Mouse (Mus musculus): ENCODE results near the gene Nme2. TPM values are rescaled to one million over a fixed set of nuclear protein-coding genes. Genes with fewer than 3 reads are reported as not detected.

Nme2 gene
- total and polyA plus RNA-seq, 3 experiments, result 945 to 1,722 (median 1,555) TPM

GRCm38 (mm10) chr11:93968848-93969128, 12.7 kb upstream of the Nme2 start:
- dilution Hi-C loops (cut with MboI; ENCODE audit: extremely low pct_ligation_motif_present, extremely low pct_unique_long_range_greater_than_20kb, low sequenced_read_pairs), result no loop called here
- in situ Hi-C loops (cut with MboI; ENCODE audit: low pct_ligation_motif_present, low pct_unique_long_range_greater_than_20kb, low sequenced_read_pairs), result loop anchor here (10.0 to 25.0 kb wide), 2 partner anchors 106 to 294 kb away; no protein-coding TSS in a partner anchor

DNA sequence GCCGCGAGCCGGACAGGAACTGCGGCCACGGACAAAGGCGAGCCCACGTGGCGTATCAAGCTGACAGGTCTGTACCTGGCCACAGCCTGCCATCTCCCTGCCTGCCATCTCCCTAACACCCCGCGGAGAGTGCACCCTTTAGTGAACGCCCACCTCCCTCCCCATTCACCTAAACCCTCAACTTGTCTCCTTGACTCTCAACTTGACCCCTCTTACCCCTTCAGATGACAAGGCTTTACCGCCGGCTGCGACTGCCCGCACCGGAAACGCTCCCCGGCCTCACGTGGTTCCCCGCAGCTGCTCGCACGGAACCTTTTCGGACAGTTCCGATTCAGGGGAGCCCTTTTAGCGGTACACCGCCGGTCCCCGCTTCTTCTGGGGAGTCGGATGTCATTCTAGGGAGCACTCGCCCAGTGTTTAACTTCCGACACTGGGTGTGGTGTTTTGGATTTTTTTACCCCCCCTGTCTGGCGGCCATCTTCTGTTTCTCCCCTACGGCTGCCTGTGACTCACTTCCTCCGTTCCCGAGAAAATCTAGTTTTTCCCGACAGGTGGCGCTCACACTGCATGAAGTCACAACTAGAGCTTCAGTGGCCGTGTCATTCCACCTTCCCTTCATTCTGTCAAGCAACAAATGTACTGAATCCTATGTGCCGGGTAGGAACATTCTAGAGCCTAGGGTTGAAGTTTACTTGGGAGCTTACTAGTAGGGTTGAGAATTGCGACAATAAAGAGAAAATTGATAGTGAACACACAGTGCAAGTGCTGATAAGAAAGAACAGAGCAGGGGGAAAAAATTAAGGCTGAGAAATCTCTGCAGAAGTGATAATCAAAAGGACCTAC, 12.2 kb upstream of the Nme2 start, which contains the start of the genes Gm20390 and Nme1:
TSS of gene Gm20390 (minus strand) at position 289 of the 843 bp plus-strand sequence.
TSS of gene Nme1 (minus strand) at position 517 of the 843 bp plus-strand sequence.
- peaks cover 22 to 29% of the 10 kb centered on the region in 2 experiments for H3K36me3 ChIP-seq (replicated peaks in 1 of 2; ENCODE audit: control insufficient read depth in 1 of 2, insufficient read depth in 1 of 2, low read length in 1 of 2)
- in situ Hi-C loops (cut with MboI; ENCODE audit: low pct_ligation_motif_present, low pct_unique_long_range_greater_than_20kb, low sequenced_read_pairs) (loop anchor here (10.0 to 25.0 kb wide), 2 partner anchors 107 to 294 kb away; no protein-coding TSS in a partner anchor), dilution Hi-C loops (cut with MboI; ENCODE audit: extremely low pct_ligation_motif_present, extremely low pct_unique_long_range_greater_than_20kb, low sequenced_read_pairs) (no loop called here)
- H3K4me3 ChIP-seq (replicated peaks in 1 of 3; ENCODE audit: low read depth in 2 of 3, low read length in 2 of 3, poor library complexity in 1 of 3), result peak within 1 kb of the TSS; percentile 75 to 96 (median 83)
- H3K27me3 ChIP-seq (replicated peaks), result no peaks in the 10 kb centered on the region
- peak within 1 kb of the TSS; percentile 79 for H3K27ac ChIP-seq (ENCODE audit: insufficient read depth, low read depth)
- H3K9me3 ChIP-seq (replicated peaks; ENCODE audit: low read length), result no peaks in the 10 kb centered on the region
- peak; percentile 100 for DNase-seq (ENCODE audit: extremely low read depth)
- peaks cover 5 to 37% of the 10 kb centered on the region in 2 experiments for H3K4me1 ChIP-seq (ENCODE audit: control insufficient read depth in 1 of 2, insufficient read depth in 2 of 2)
- peak within 1 kb of the TSS; percentile 90 for H3K4me2 ChIP-seq (ENCODE audit: insufficient read depth, low read depth, poor library complexity, severe bottlenecking)
- peak within 1 kb of the TSS; percentile 76 for H3K9ac ChIP-seq (ENCODE audit: insufficient read depth, low read depth)
- H3K79me2 ChIP-seq (replicated peaks; ENCODE audit: control insufficient read depth, extremely low read depth, insufficient read depth, poor library complexity, severe bottlenecking), result peaks cover 46% of the 10 kb centered on the region
- TF ChIP-seq MAZ (IDR thresholded peaks at IDR 0.05; ENCODE audit: low read depth, low read length) (peak; percentile 99), ETS1 (conservative IDR thresholded peaks at IDR 0.05; ENCODE audit: low read depth, low read length) (peak; percentile 87), CTCF (conservative IDR thresholded peaks at IDR 0.05 in 1 of 2, IDR thresholded peaks at IDR 0.05 in 1 of 2; ENCODE audit: low read depth in 2 of 2, low read length in 2 of 2) (peak; percentile 59 to 99), RAD21 (IDR thresholded peaks at IDR 0.05; ENCODE audit: low read depth, low read length) (peak; percentile 99), CHD2 (IDR thresholded peaks at IDR 0.05; ENCODE audit: low read length) (peak; percentile 83), ZMIZ1 (IDR thresholded peaks at IDR 0.05; ENCODE audit: low read depth, low read length) (no peak), KAT2A (IDR thresholded peaks at IDR 0.05; ENCODE audit: insufficient replicate concordance, low read length) (peak; percentile 95), TCF12 (IDR thresholded peaks at IDR 0.05; ENCODE audit: low read depth, low read length) (peak; percentile 98), MEF2A (IDR thresholded peaks at IDR 0.05; ENCODE audit: borderline replicate concordance, low read depth, low read length) (peak; percentile 94), MAFK (IDR thresholded peaks at IDR 0.05; ENCODE audit: insufficient replicate concordance, low read length) (0 out of 2 replicates have a peak, but pooled peaks have one; percentile 33), UBTF (IDR thresholded peaks at IDR 0.05; ENCODE audit: low read depth, low read length) (peak; percentile 17; the same call in 1 of the 2 replicates), HCFC1 (IDR thresholded peaks at IDR 0.05; ENCODE audit: low read depth, low read length) (peak; percentile 98), MXI1 (IDR thresholded peaks at IDR 0.05; ENCODE audit: low read depth, low read length) (peak; percentile 100), USF2 (conservative IDR thresholded peaks at IDR 0.05; ENCODE audit: low read depth, low read length) (peak; percentile 89), EP300 (IDR thresholded peaks at IDR 0.05; ENCODE audit: low read length) (peak; percentile 9; the same call in 1 of the 2 replicates), MAX (IDR thresholded peaks at IDR 0.05; ENCODE audit: low read length) (peak; percentile 99), SIN3A (IDR thresholded peaks at IDR 0.05; ENCODE audit: low read length) (peak; percentile 100), ELF1 (IDR thresholded peaks at IDR 0.05; ENCODE audit: low read depth, low read length) (peak; percentile 92), ZKSCAN1 (IDR thresholded peaks at IDR 0.05; ENCODE audit: borderline replicate concordance, low read depth, low read length) (no peak), PAX5 (IDR thresholded peaks at IDR 0.05; ENCODE audit: low read length) (no peak), POLR2A (IDR thresholded peaks at IDR 0.05; ENCODE audit: low read depth, low read length) (peak; percentile 90), ZC3H11A (IDR thresholded peaks at IDR 0.05; ENCODE audit: low read depth, low read length) (peak; percentile 66), USF1 (IDR thresholded peaks at IDR 0.05; ENCODE audit: low read depth, low read length) (peak; percentile 95), RCOR1 (conservative IDR thresholded peaks at IDR 0.05; ENCODE audit: low read depth, low read length) (peak; percentile 92), ZNF384 (IDR thresholded peaks at IDR 0.05; ENCODE audit: low read depth, low read length) (peak; percentile 94), NRF1 (IDR thresholded peaks at IDR 0.05; ENCODE audit: low read depth, low read length) (peak; percentile 71), POLR2AphosphoS2 (IDR thresholded peaks at IDR 0.05; ENCODE audit: low read depth, low read length) (peak; percentile 75; the same call in 1 of the 2 replicates), JUN (IDR thresholded peaks at IDR 0.05; ENCODE audit: insufficient read depth, low read depth, low read length) (peak; percentile 91), IRF4 (IDR thresholded peaks at IDR 0.05; ENCODE audit: low read depth, low read length) (peak; percentile 94)

More at GRCm38 (mm10) chr11:93968848-93969128, 12.7 kb upstream of the Nme2 start:
- Histone ChIP-seq H3K4me1 (ENCODE audit: control insufficient read depth in 1 of 2, insufficient read depth in 2 of 2) (peaks cover 5 to 35% of the 10 kb centered on the region in 2 experiments), H3K27ac (ENCODE audit: insufficient read depth, low read depth) (no peak overlapping the region), H3K4me3 (replicated peaks in 1 of 3; ENCODE audit: low read depth in 2 of 3, low read length in 2 of 3, poor library complexity in 1 of 3) (peak overlapping the region; percentile 43 to 75 (median 61)), H3K79me2 (replicated peaks; ENCODE audit: control insufficient read depth, extremely low read depth, insufficient read depth, poor library complexity, severe bottlenecking) (peaks cover 42% of the 10 kb centered on the region), H3K9me3 (replicated peaks; ENCODE audit: low read length) (no peaks in the 10 kb centered on the region), H3K36me3 (replicated peaks in 1 of 2; ENCODE audit: control insufficient read depth in 1 of 2, insufficient read depth in 1 of 2, low read length in 1 of 2) (peaks cover 18 to 24% of the 10 kb centered on the region in 2 experiments), H3K27me3 (replicated peaks) (no peaks in the 10 kb centered on the region), H3K4me2 (ENCODE audit: insufficient read depth, low read depth, poor library complexity, severe bottlenecking) (peak overlapping the region; percentile 90), H3K9ac (ENCODE audit: insufficient read depth, low read depth) (peak overlapping the region; percentile 57)
- TF ChIP-seq MAZ (IDR thresholded peaks at IDR 0.05; ENCODE audit: low read depth, low read length) (no peak), KAT2A (IDR thresholded peaks at IDR 0.05; ENCODE audit: insufficient replicate concordance, low read length) (no peak), JUN (IDR thresholded peaks at IDR 0.05; ENCODE audit: insufficient read depth, low read depth, low read length) (no peak), POLR2A (IDR thresholded peaks at IDR 0.05; ENCODE audit: low read depth, low read length) (no peak)
- DNase-seq (ENCODE audit: extremely low read depth), result no peak
